Mouse (Mus musculus): Measurements from ENCODE around the gene Fam129c. TPM values are rescaled to one million over a fixed set of nuclear protein-coding genes. Genes with fewer than 3 reads are reported as not detected.

Fam129c gene
- polyA plus RNA-seq, 1 experiment from 2014 or later = 2.8 TPM

DNA sequence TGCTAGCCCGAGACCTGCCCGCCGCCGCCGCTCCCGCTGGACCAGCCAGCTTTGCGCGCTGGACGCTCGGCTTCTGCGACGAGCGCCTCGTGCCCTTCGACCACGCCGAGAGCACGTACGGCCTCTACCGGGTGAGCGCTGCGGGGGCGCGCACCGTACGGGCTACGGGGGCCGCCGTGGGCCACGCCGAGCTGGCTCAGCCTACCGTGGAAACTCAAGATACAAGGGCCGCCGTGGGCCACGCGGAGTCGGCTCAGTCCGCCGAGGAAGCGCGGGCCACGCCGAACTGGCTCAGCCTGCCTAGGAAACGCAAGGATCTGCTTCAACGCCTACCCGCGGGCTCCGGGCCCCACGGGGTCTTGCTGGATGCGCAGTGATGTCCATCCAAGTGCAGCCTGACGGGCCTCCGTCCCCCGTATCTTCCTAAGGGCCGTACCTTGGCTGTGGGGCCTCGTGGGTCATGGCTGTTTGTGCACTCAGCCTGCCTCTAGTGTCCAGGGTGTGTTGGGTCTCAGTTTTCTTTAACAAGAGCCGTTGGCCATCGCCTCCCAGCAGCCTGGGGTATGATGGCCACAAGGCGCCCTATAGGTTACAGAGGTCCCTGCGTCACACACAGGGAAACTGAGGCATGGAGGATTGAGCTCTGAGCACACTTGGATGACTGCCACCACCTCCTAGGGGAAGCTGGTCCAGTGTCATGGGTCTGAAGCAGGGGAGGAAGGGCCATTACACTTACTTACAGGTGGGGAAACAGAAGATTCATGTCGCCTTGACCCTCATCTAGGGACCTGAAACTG is 4.9 kb upstream of the Fam129c start:
- H3K9ac ChIP-seq (ENCODE audit: low read depth, low read length) = peak overlapping the region; percentile 84
- no peaks in the 10 kb centered on the region for H3K27me3 ChIP-seq (ENCODE audit: insufficient read depth, low read length)
- peak overlapping the region; percentile 99 for H3K27ac ChIP-seq
- DNase-seq (ENCODE audit: low spot score) = peak; percentile 72
- H3K36me3 ChIP-seq (ENCODE audit: insufficient read depth, low read length) = no peaks in the 10 kb centered on the region
- H3K4me2 ChIP-seq (ENCODE audit: low read length) = peak overlapping the region; percentile 95
- TF ChIP-seq CTCF (IDR thresholded peaks at IDR 0.05; ENCODE audit: low read depth) = no peak
- H3K9me3 ChIP-seq (replicated peaks; ENCODE audit: low read length) = no peaks in the 10 kb centered on the region
- peaks cover 22% of the 10 kb centered on the region; the same call in 1 of the 2 replicates for H3K4me1 ChIP-seq (replicated peaks; ENCODE audit: insufficient read depth, low read length)
- 3% methylated on average over 60 of the region's 60 CpGs for WGBS
- H3K4me3 ChIP-seq (replicated peaks; ENCODE audit: low read depth, low read length) = peak overlapping the region; percentile 75
- ATAC-seq (replicated peaks; ENCODE audit: low FRiP score, low read depth) = peak; percentile 80

DNA sequence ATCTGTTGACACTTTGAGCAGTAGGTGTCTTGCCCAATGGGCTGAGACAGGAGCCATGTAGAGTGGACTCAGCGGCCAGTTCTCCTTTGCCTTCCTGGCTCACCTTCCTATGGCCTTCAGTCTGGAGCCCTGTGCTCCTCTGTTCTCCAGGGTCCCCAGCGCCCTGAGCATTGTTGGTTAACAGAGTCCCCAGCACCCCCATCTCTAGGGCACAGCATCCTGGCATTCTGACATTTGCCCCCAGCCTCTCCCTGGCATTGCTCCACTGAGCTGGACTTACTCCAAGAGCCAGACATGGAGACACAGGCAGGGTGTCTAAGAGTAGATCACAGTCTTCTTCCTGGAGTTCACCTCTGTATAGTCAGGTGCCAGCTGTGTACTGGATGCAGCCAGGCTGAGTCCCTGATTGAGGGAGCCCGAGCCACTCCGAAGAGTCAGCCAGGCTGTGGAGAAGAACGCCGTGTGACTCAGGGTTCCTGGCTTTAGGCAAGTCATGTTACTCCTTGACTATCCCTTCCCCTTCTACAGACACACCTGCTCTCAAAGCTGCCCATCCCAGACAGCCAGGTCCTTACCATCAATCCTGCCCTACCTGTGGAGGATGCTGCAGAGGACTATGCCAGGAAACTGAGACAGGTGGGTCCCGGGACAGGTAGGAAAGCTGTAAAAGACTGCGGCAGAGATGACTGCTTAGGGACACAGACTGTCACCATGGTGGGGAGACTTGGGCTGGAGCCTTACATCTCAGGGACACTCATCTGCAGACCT is 3.7 kb upstream of the Fam129c start:
- 87% methylated on average over 8 of the region's 8 CpGs for WGBS
- Histone ChIP-seq H3K36me3 (ENCODE audit: insufficient read depth, low read length) (no peaks in the 10 kb centered on the region), H3K4me2 (ENCODE audit: low read length) (no peak overlapping the region), H3K4me3 (replicated peaks; ENCODE audit: low read depth, low read length) (no peak overlapping the region), H3K9me3 (replicated peaks; ENCODE audit: low read length) (no peaks in the 10 kb centered on the region), H3K27ac (no peak overlapping the region), H3K9ac (ENCODE audit: low read depth, low read length) (0 out of 2 replicates have a peak overlapping the region, but pooled peaks have one; percentile 14), H3K27me3 (ENCODE audit: insufficient read depth, low read length) (no peaks in the 10 kb centered on the region), H3K4me1 (replicated peaks; ENCODE audit: insufficient read depth, low read length) (peaks cover 22% of the 10 kb centered on the region; the same call in 1 of the 2 replicates)
- no peak for TF ChIP-seq CTCF (IDR thresholded peaks at IDR 0.05; ENCODE audit: low read depth)
- no peak for ATAC-seq (replicated peaks; ENCODE audit: low FRiP score, low read depth)
- no peak for DNase-seq (ENCODE audit: low spot score)

DNA sequence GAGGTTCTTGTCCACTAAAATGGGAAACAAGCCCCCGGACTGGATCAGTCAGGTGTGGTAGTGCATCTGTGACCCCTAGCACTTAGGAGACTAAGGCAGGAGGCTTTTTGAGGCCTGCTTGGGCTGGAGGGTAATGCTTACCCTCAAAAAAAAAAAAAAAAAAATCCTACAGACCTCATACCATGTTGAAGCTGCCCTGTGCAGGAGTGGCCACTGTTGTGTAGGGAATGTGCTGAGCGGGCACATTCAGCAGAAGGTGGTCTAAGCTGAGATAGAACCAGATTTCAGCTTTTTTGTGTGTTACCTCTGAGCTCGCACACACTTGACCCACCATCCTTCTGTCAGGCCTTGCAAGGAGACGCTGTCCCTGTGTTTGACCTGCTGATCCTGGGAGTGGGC is 3.1 kb upstream of the Fam129c start:
- no peaks in the 10 kb centered on the region for H3K9me3 ChIP-seq (replicated peaks; ENCODE audit: low read length)
- H3K9ac ChIP-seq (ENCODE audit: low read depth, low read length) = no peak overlapping the region
- no peaks in the 10 kb centered on the region for H3K27me3 ChIP-seq (ENCODE audit: insufficient read depth, low read length)
- WGBS = 83% methylated on average over 4 of the region's 4 CpGs
- ATAC-seq (replicated peaks; ENCODE audit: low FRiP score, low read depth) (no peak), DNase-seq (ENCODE audit: low spot score) (no peak)
- TF ChIP-seq CTCF (IDR thresholded peaks at IDR 0.05; ENCODE audit: low read depth) = no peak
- H3K4me3 ChIP-seq (replicated peaks; ENCODE audit: low read depth, low read length) = no peak overlapping the region
- H3K4me2 ChIP-seq (ENCODE audit: low read length) = no peak overlapping the region
- no peak overlapping the region for H3K27ac ChIP-seq
- H3K36me3 ChIP-seq (ENCODE audit: insufficient read depth, low read length) = no peaks in the 10 kb centered on the region
- peaks cover 22% of the 10 kb centered on the region; the same call in 1 of the 2 replicates for H3K4me1 ChIP-seq (replicated peaks; ENCODE audit: insufficient read depth, low read length)

DNA sequence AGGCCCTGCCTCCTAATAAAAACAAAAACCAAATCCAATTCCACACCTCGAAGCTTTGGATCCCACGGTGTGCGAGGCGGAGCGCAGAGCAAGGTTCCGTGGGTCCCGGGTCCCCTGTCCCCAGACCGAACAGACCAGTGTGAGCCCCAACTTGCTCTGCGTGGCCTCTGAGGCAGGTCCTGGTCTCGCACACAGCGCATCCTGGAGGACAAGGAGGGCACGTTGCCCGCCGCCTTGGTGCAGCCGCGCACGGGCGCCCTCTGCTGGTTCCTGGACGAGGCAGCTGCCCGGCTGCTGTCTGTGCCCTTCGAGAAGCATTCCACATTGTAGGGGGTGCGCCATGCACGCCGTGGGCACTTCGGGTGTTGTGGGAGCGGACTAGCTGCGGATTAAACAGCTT is 1.6 kb upstream of the Fam129c start:
- peak; percentile 90 for DNase-seq (ENCODE audit: low spot score)
- Histone ChIP-seq H3K36me3 (ENCODE audit: insufficient read depth, low read length) (no peaks in the 10 kb centered on the region), H3K9ac (ENCODE audit: low read depth, low read length) (0 out of 2 replicates have a peak overlapping the region, but pooled peaks have one; percentile 23), H3K27ac (no peak overlapping the region), H3K9me3 (replicated peaks; ENCODE audit: low read length) (no peaks in the 10 kb centered on the region), H3K4me1 (replicated peaks; ENCODE audit: insufficient read depth, low read length) (peaks cover 22% of the 10 kb centered on the region; the same call in 1 of the 2 replicates), H3K27me3 (ENCODE audit: insufficient read depth, low read length) (no peaks in the 10 kb centered on the region), H3K4me3 (replicated peaks; ENCODE audit: low read depth, low read length) (no peak overlapping the region), H3K4me2 (ENCODE audit: low read length) (no peak overlapping the region)
- peak; percentile 22; the same call in 1 of the 2 replicates for ATAC-seq (replicated peaks; ENCODE audit: low FRiP score, low read depth)
- WGBS = 7% methylated on average over 27 of the region's 27 CpGs
- peak; percentile 100 for TF ChIP-seq CTCF (IDR thresholded peaks at IDR 0.05; ENCODE audit: low read depth)

DNA sequence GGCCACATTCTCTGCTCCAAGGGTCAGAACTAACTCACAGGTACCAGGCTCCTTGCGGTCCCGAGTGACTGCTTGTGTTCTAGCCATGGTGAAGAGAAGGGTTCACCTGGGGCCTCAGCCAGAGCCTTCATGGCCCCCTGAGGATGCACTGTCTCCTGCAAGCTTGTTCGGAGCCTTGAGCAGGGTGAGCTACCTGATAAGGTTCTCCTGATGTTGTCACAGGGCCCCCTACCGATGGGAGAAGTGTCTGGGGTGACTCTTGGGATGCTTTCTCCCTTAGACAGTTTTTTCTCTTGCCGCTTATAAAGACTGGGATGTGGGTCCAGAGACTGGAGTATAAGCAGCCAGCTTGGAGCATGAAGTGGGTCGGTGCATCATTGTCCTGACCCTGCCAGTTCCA is 1.1 kb upstream of the Fam129c start:
- H3K9ac ChIP-seq (ENCODE audit: low read depth, low read length) = 0 out of 2 replicates have a peak overlapping the region, but pooled peaks have one; percentile 23
- no peak for TF ChIP-seq CTCF (IDR thresholded peaks at IDR 0.05; ENCODE audit: low read depth)
- H3K27me3 ChIP-seq (ENCODE audit: insufficient read depth, low read length) = no peaks in the 10 kb centered on the region
- no peak overlapping the region for H3K27ac ChIP-seq
- H3K36me3 ChIP-seq (ENCODE audit: insufficient read depth, low read length) = no peaks in the 10 kb centered on the region
- DNase-seq (ENCODE audit: low spot score) (no peak), ATAC-seq (replicated peaks; ENCODE audit: low FRiP score, low read depth) (no peak)
- WGBS = 55% methylated on average over 6 of the region's 6 CpGs
- no peaks in the 10 kb centered on the region for H3K9me3 ChIP-seq (replicated peaks; ENCODE audit: low read length)
- peaks cover 22% of the 10 kb centered on the region; the same call in 1 of the 2 replicates for H3K4me1 ChIP-seq (replicated peaks; ENCODE audit: insufficient read depth, low read length)
- no peak overlapping the region for H3K4me2 ChIP-seq (ENCODE audit: low read length)
- H3K4me3 ChIP-seq (replicated peaks; ENCODE audit: low read depth, low read length) = no peak overlapping the region

DNA sequence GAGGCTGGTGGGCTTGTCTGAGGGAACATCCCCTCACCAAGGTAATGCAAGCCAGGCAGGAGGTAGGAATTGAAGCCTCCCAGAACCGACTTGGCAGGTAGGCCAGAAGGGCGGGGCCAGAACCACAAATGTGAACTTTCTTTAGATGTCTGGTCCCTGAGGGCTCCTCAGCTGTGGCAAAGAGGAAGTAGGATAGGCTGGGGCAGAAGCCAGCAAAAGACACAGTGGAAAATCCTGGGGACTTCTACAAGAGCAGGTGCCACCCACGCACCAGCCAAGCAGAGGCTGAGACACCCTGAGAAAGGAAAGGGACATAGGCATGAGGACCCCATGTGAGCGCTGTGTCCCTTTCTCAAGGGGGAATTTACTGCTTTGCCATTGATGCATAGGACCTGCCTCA is 650 bp upstream of the Fam129c start:
- Histone ChIP-seq H3K36me3 (ENCODE audit: insufficient read depth, low read length) (no peaks in the 10 kb centered on the region), H3K4me3 (replicated peaks; ENCODE audit: low read depth, low read length) (no peak overlapping the region), H3K27ac (no peak overlapping the region), H3K9me3 (replicated peaks; ENCODE audit: low read length) (no peaks in the 10 kb centered on the region), H3K9ac (ENCODE audit: low read depth, low read length) (no peak overlapping the region), H3K4me2 (ENCODE audit: low read length) (no peak overlapping the region), H3K4me1 (replicated peaks; ENCODE audit: insufficient read depth, low read length) (peaks cover 22% of the 10 kb centered on the region; the same call in 1 of the 2 replicates), H3K27me3 (ENCODE audit: insufficient read depth, low read length) (0 out of 2 replicates have a peak, but pooled peaks cover 1% of the 10 kb centered on the region)
- TF ChIP-seq CTCF (IDR thresholded peaks at IDR 0.05; ENCODE audit: low read depth) = no peak
- ATAC-seq (replicated peaks; ENCODE audit: low FRiP score, low read depth) (no peak), DNase-seq (ENCODE audit: low spot score) (no peak)
- 78% methylated on average over 4 of the region's 4 CpGs for WGBS
